Mouse (Mus musculus): Measurements from ENCODE around the gene Fermt3. TPM values are rescaled to one million over a fixed set of nuclear protein-coding genes. Genes with fewer than 3 reads are reported as not detected.

Gene Fermt3
- polyA plus RNA-seq, 1 experiment = 9.2 TPM

- H3K4me1 ChIP-seq (ENCODE audit: control insufficient read depth, insufficient read depth, low read length) = peaks cover 13% of the 10 kb centered on the region; the same call in 1 of the 2 replicates
- 78% methylated on average over 4 of the region's 4 CpGs for WGBS
- H3K27ac ChIP-seq (ENCODE audit: insufficient read depth, low read depth, low read length) = peak overlapping the region; percentile 98; the same call in 1 of the 2 replicates
- H3K4me3 ChIP-seq (ENCODE audit: insufficient read depth, low read depth, low read length) = no peak overlapping the region
- DNase-seq = no peak
- no peak for TF ChIP-seq POLR2A (IDR thresholded peaks at IDR 0.05; ENCODE audit: low read depth, low read length)
- no peak for TF ChIP-seq CTCF (conservative IDR thresholded peaks at IDR 0.05; ENCODE audit: insufficient read depth, insufficient read length, low read depth, low read length)
- no peaks in the 10 kb centered on the region for H3K36me3 ChIP-seq (ENCODE audit: control insufficient read depth, insufficient read depth, low read length)
- no peaks in the 10 kb centered on the region for H3K27me3 ChIP-seq (replicated peaks; ENCODE audit: control insufficient read depth, insufficient read depth, low read length)
Measured at GRCm38 (mm10) chr19:6981465-6981864, 37.8 kb downstream of the Fermt3 start.

GRCm38 (mm10) chr19:6980381-6981093 is 38.7 kb downstream of the Fermt3 start, which contains the start of gene Fkbp2:
Gene Fkbp2 (minus strand): TSS chr19:6980501.
- Histone ChIP-seq H3K4me3 (ENCODE audit: insufficient read depth, low read depth, low read length) (peak within 1 kb of the TSS; percentile 84), H3K36me3 (ENCODE audit: control insufficient read depth, insufficient read depth, low read length) (no peaks in the 10 kb centered on the region), H3K27ac (ENCODE audit: insufficient read depth, low read depth, low read length) (peak within 1 kb of the TSS; percentile 98), H3K4me1 (ENCODE audit: control insufficient read depth, insufficient read depth, low read length) (peaks cover 18% of the 10 kb centered on the region; the same call in 1 of the 2 replicates), H3K27me3 (replicated peaks; ENCODE audit: control insufficient read depth, insufficient read depth, low read length) (no peaks in the 10 kb centered on the region)
- peak; percentile 98 for TF ChIP-seq POLR2A (IDR thresholded peaks at IDR 0.05; ENCODE audit: low read depth, low read length)
- no peak for TF ChIP-seq CTCF (conservative IDR thresholded peaks at IDR 0.05; ENCODE audit: insufficient read depth, insufficient read length, low read depth, low read length)
- WGBS = 1% methylated on average over 38 of the region's 38 CpGs
- peak; percentile 100 for DNase-seq

GRCm38 (mm10) chr19:6979486-6980380 is 39.5 kb downstream of the Fermt3 start:
- peak; percentile 100 for DNase-seq
- under 1% methylated on average over 59 of the region's 59 CpGs for WGBS
- H3K4me3 ChIP-seq (ENCODE audit: insufficient read depth, low read depth, low read length) = peak overlapping the region; percentile 71
- H3K4me1 ChIP-seq (ENCODE audit: control insufficient read depth, insufficient read depth, low read length) = peaks cover 18% of the 10 kb centered on the region; the same call in 1 of the 2 replicates
- H3K27ac ChIP-seq (ENCODE audit: insufficient read depth, low read depth, low read length) = peak overlapping the region; percentile 87
- TF ChIP-seq CTCF (conservative IDR thresholded peaks at IDR 0.05; ENCODE audit: insufficient read depth, insufficient read length, low read depth, low read length) (peak; percentile 55), POLR2A (IDR thresholded peaks at IDR 0.05; ENCODE audit: low read depth, low read length) (no peak)
- H3K36me3 ChIP-seq (ENCODE audit: control insufficient read depth, insufficient read depth, low read length) = no peaks in the 10 kb centered on the region
- no peaks in the 10 kb centered on the region for H3K27me3 ChIP-seq (replicated peaks; ENCODE audit: control insufficient read depth, insufficient read depth, low read length)

- TF ChIP-seq POLR2A (IDR thresholded peaks at IDR 0.05; ENCODE audit: low read depth, low read length) (no peak), CTCF (conservative IDR thresholded peaks at IDR 0.05; ENCODE audit: insufficient read depth, insufficient read length, low read depth, low read length) (no peak)
- H3K4me1 ChIP-seq (ENCODE audit: control insufficient read depth, insufficient read depth, low read length) = peaks cover 18% of the 10 kb centered on the region; the same call in 1 of the 2 replicates
- peak overlapping the region; percentile 71 for H3K4me3 ChIP-seq (ENCODE audit: insufficient read depth, low read depth, low read length)
- no peaks in the 10 kb centered on the region for H3K27me3 ChIP-seq (replicated peaks; ENCODE audit: control insufficient read depth, insufficient read depth, low read length)
- H3K27ac ChIP-seq (ENCODE audit: insufficient read depth, low read depth, low read length) = peak overlapping the region; percentile 12; the same call in 1 of the 2 replicates
- peak; percentile 38 for DNase-seq
- no peaks in the 10 kb centered on the region for H3K36me3 ChIP-seq (ENCODE audit: control insufficient read depth, insufficient read depth, low read length)
- 15% methylated on average over 11 of the region's 11 CpGs for WGBS
Measured at GRCm38 (mm10) chr19:6979001-6979479, 40.2 kb downstream of the Fermt3 start.

DNA sequence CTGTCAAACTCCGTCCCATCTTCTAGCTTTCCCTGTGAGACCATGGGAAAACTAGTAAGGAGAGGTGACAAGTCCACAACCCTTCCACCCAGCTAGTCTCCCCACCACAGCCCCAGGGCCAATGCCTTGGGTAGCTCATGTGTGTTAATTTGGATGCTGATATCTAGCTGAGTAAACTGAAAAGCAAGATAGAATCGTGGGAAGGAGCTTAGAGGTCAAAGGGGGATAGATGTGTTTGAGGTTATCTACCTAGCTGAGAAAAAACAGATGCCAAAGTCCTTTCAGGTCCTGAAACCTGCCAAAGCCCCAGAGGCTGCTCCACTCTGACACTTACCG is 40.7 kb downstream of the Fermt3 start:
- TF ChIP-seq POLR2A (IDR thresholded peaks at IDR 0.05; ENCODE audit: low read depth, low read length) (no peak), CTCF (conservative IDR thresholded peaks at IDR 0.05; ENCODE audit: insufficient read depth, insufficient read length, low read depth, low read length) (no peak)
- Histone ChIP-seq H3K27ac (ENCODE audit: insufficient read depth, low read depth, low read length) (no peak overlapping the region), H3K36me3 (ENCODE audit: control insufficient read depth, insufficient read depth, low read length) (no peaks in the 10 kb centered on the region), H3K4me3 (ENCODE audit: insufficient read depth, low read depth, low read length) (no peak overlapping the region), H3K4me1 (ENCODE audit: control insufficient read depth, insufficient read depth, low read length) (peaks cover 18% of the 10 kb centered on the region; the same call in 1 of the 2 replicates), H3K27me3 (replicated peaks; ENCODE audit: control insufficient read depth, insufficient read depth, low read length) (no peaks in the 10 kb centered on the region)
- DNase-seq = no peak
- WGBS = 45% methylated on average over 3 of the region's 3 CpGs

DNA sequence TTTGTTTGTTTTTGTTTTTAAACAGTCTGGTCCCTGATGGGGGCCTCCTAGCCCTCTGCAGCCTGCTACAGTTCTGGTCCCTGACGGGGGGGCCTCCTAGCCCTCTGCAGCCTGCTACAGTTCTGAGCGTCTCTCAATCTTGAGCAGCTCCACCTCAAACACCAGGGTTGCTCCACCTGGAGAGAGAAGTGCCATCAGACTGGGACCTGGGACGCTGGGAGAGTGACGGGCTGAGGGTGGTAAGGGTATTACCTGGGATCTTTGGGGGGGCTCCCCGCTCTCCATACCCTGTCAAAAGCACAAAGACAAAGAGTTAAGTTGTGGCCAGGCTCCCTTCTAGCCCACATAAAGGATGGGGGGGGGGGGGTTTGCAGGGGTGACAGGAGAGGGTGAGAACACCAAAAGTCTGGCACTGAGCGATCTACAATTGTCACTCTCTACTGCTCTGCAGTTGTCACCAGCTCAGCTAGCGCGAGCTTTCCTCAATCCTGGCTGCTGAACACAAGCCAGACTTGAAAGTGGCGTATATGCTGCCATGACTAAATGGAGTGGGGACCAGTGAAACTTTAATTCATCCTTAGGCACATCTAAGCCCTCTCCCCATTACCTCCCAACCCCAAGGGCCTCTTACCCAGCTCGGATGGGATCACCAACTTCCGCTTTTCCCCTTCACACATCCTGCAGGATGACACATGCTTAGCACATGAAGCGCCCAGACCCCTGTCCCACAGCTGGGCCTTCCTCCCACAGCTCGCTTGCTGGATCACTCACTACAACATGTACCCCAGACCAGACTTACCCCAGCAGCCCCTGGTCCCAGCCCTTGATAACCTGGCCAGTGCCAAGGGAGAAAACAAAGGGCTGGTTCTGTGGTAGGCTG is 41.3 kb downstream of the Fermt3 start:
- Histone ChIP-seq H3K4me1 (ENCODE audit: control insufficient read depth, insufficient read depth, low read length) (peaks cover 18% of the 10 kb centered on the region; the same call in 1 of the 2 replicates), H3K27ac (ENCODE audit: insufficient read depth, low read depth, low read length) (no peak overlapping the region), H3K4me3 (ENCODE audit: insufficient read depth, low read depth, low read length) (no peak overlapping the region), H3K27me3 (replicated peaks; ENCODE audit: control insufficient read depth, insufficient read depth, low read length) (no peaks in the 10 kb centered on the region), H3K36me3 (ENCODE audit: control insufficient read depth, insufficient read depth, low read length) (no peaks in the 10 kb centered on the region)
- 89% methylated on average over 13 of the region's 13 CpGs for WGBS
- no peak for DNase-seq
- no peak for TF ChIP-seq POLR2A (IDR thresholded peaks at IDR 0.05; ENCODE audit: low read depth, low read length)
- TF ChIP-seq CTCF (conservative IDR thresholded peaks at IDR 0.05; ENCODE audit: insufficient read depth, insufficient read length, low read depth, low read length) = no peak
